Mouse (Mus musculus): ENCODE results near the gene Leng9. TPM values are rescaled to one million over a fixed set of nuclear protein-coding genes. Genes with fewer than 3 reads are reported as not detected.
A peak's percentile ranks its signal among the peaks of the same experiment; 100 is the strongest.

Gene Leng9
- polyA plus RNA-seq, 1 experiment: 8.4 TPM

GRCm38 (mm10) chr7:4154356-4154755, 4.2 kb upstream of the Leng9 start:
- Histone ChIP-seq H3K27ac (ENCODE audit: insufficient read depth, low read length) (no peak overlapping the region), H3K4me1 (ENCODE audit: control insufficient read depth, insufficient read depth, low read length) (no peaks in the 10 kb centered on the region), H3K4me3 (ENCODE audit: insufficient read depth, low read length) (no peak overlapping the region)
- TF ChIP-seq CTCF (IDR thresholded peaks at IDR 0.05; ENCODE audit: extremely low read depth, insufficient read depth, low read length): no peak
- TF ChIP-seq POLR2A (IDR thresholded peaks at IDR 0.05; ENCODE audit: extremely low read depth, insufficient read depth, low read length): no peak

- TF ChIP-seq CTCF (IDR thresholded peaks at IDR 0.05; ENCODE audit: extremely low read depth, insufficient read depth, low read length): no peak
- Histone ChIP-seq H3K4me3 (ENCODE audit: insufficient read depth, low read length) (peak overlapping the region; percentile 83), H3K27ac (ENCODE audit: insufficient read depth, low read length) (no peak overlapping the region), H3K4me1 (ENCODE audit: control insufficient read depth, insufficient read depth, low read length) (no peaks in the 10 kb centered on the region)
These were observed 1.1 kb upstream of the Leng9 start for GRCm38 (mm10) chr7:4151241-4151640.

- Histone ChIP-seq H3K4me1 (ENCODE audit: control insufficient read depth, insufficient read depth, low read length) (no peaks in the 10 kb centered on the region), H3K27ac (ENCODE audit: insufficient read depth, low read length) (no peak overlapping the region), H3K4me3 (ENCODE audit: insufficient read depth, low read length) (peak overlapping the region; percentile 83)
- no peak for TF ChIP-seq POLR2A (IDR thresholded peaks at IDR 0.05; ENCODE audit: extremely low read depth, insufficient read depth, low read length)
- TF ChIP-seq CTCF (IDR thresholded peaks at IDR 0.05; ENCODE audit: extremely low read depth, insufficient read depth, low read length): no peak
These were observed 642 bp upstream of the Leng9 start for GRCm38 (mm10) chr7:4150811-4151221.

GRCm38 (mm10) chr7:4149209-4150054, 742 bp downstream of the Leng9 start:
- peak overlapping the region; percentile 99 for H3K27ac ChIP-seq (ENCODE audit: insufficient read depth, low read length)
- TF ChIP-seq CTCF (IDR thresholded peaks at IDR 0.05; ENCODE audit: extremely low read depth, insufficient read depth, low read length) (no peak), POLR2A (IDR thresholded peaks at IDR 0.05; ENCODE audit: extremely low read depth, insufficient read depth, low read length) (peak; percentile 83)
- peak overlapping the region; percentile 83 for H3K4me3 ChIP-seq (ENCODE audit: insufficient read depth, low read length)
- no peaks in the 10 kb centered on the region for H3K4me1 ChIP-seq (ENCODE audit: control insufficient read depth, insufficient read depth, low read length)

GRCm38 (mm10) chr7:4148341-4149208, 1.6 kb downstream of the Leng9 start:
- no peak for TF ChIP-seq CTCF (IDR thresholded peaks at IDR 0.05; ENCODE audit: extremely low read depth, insufficient read depth, low read length)
- 0 out of 2 replicates have a peak, but pooled peaks have one; percentile 19 for TF ChIP-seq POLR2A (IDR thresholded peaks at IDR 0.05; ENCODE audit: extremely low read depth, insufficient read depth, low read length)
- Histone ChIP-seq H3K27ac (ENCODE audit: insufficient read depth, low read length) (peak overlapping the region; percentile 99), H3K4me3 (ENCODE audit: insufficient read depth, low read length) (peak overlapping the region; percentile 83), H3K4me1 (ENCODE audit: control insufficient read depth, insufficient read depth, low read length) (no peaks in the 10 kb centered on the region)

GRCm38 (mm10) chr7:4147836-4148235, 2.3 kb downstream of the Leng9 start:
- Histone ChIP-seq H3K4me3 (ENCODE audit: insufficient read depth, low read length) (peak overlapping the region; percentile 83; the same call in 1 of the 2 replicates), H3K27ac (ENCODE audit: insufficient read depth, low read length) (no peak overlapping the region), H3K4me1 (ENCODE audit: control insufficient read depth, insufficient read depth, low read length) (no peaks in the 10 kb centered on the region)
- no peak for TF ChIP-seq POLR2A (IDR thresholded peaks at IDR 0.05; ENCODE audit: extremely low read depth, insufficient read depth, low read length)
- TF ChIP-seq CTCF (IDR thresholded peaks at IDR 0.05; ENCODE audit: extremely low read depth, insufficient read depth, low read length): no peak

GRCm38 (mm10) chr7:4147371-4147770, 2.8 kb downstream of the Leng9 start:
- H3K27ac ChIP-seq (ENCODE audit: insufficient read depth, low read length): no peak overlapping the region
- H3K4me3 ChIP-seq (ENCODE audit: insufficient read depth, low read length): no peak overlapping the region
- H3K4me1 ChIP-seq (ENCODE audit: control insufficient read depth, insufficient read depth, low read length): no peaks in the 10 kb centered on the region
- no peak for TF ChIP-seq CTCF (IDR thresholded peaks at IDR 0.05; ENCODE audit: extremely low read depth, insufficient read depth, low read length)
- no peak for TF ChIP-seq POLR2A (IDR thresholded peaks at IDR 0.05; ENCODE audit: extremely low read depth, insufficient read depth, low read length)

- TF ChIP-seq POLR2A (IDR thresholded peaks at IDR 0.05; ENCODE audit: extremely low read depth, insufficient read depth, low read length): no peak
- TF ChIP-seq CTCF (IDR thresholded peaks at IDR 0.05; ENCODE audit: extremely low read depth, insufficient read depth, low read length): no peak
- Histone ChIP-seq H3K4me1 (ENCODE audit: control insufficient read depth, insufficient read depth, low read length) (no peaks in the 10 kb centered on the region), H3K4me3 (ENCODE audit: insufficient read depth, low read length) (no peak overlapping the region), H3K27ac (ENCODE audit: insufficient read depth, low read length) (no peak overlapping the region)
These were observed 3.7 kb downstream of the Leng9 start for GRCm38 (mm10) chr7:4146241-4147180.

All from cortical plate, adult 2 months (tissue).